Mouse (Mus musculus) Muller cell, postnatal 12 days (primary cell): ENCODE results near the gene Srrd.

Source experiments
- DNase-seq: peaks from one replicate; pipeline ENCODE4 v3.0.0-alpha.2; 2015; ENCODE audit errors: inconsistent ontology term

Srrd gene

GRCm38 (mm10) chr5:112342463-112343204 is at the start of gene Srrd, which contains the start of gene Hps4:
TSS of gene Srrd (minus strand) at chr5:112343040.
TSS of gene Hps4 (plus strand) at chr5:112343083.
- peak; percentile 75 for DNase-seq

GRCm38 (mm10) chr5:112391676-112392323 is 49.0 kb upstream of the Srrd start:
- DNase-seq, result no peak

- no peak for DNase-seq
These were observed 48.2 kb upstream of the Srrd start for GRCm38 (mm10) chr5:112391002-112391401.

DNA sequence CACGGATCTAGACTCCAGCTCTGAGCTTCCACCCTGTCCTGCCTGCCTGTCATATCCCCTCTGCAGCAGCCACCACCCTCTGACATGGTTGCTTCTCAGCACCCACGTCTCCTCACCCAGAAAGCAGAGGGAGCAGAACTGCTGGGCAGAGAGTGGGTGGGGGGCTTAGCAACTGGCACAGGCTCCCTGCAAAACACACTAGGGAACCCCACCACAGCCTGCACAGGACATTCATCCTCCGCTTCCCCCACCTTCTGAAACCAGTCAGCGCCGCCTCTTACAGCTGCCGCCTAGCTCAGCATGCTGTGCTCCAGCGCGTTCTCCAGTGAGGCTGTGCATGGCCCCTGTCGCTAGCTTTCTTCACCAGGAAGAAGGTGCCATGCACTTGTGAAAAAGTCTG is 46.5 kb upstream of the Srrd start:
- DNase-seq, result no peak

- DNase-seq, result no peak
These were observed 43.1 kb upstream of the Srrd start for GRCm38 (mm10) chr5:112385973-112386372.

GRCm38 (mm10) chr5:112384805-112385472 is 42.1 kb upstream of the Srrd start:
- DNase-seq, result no peak

DNA sequence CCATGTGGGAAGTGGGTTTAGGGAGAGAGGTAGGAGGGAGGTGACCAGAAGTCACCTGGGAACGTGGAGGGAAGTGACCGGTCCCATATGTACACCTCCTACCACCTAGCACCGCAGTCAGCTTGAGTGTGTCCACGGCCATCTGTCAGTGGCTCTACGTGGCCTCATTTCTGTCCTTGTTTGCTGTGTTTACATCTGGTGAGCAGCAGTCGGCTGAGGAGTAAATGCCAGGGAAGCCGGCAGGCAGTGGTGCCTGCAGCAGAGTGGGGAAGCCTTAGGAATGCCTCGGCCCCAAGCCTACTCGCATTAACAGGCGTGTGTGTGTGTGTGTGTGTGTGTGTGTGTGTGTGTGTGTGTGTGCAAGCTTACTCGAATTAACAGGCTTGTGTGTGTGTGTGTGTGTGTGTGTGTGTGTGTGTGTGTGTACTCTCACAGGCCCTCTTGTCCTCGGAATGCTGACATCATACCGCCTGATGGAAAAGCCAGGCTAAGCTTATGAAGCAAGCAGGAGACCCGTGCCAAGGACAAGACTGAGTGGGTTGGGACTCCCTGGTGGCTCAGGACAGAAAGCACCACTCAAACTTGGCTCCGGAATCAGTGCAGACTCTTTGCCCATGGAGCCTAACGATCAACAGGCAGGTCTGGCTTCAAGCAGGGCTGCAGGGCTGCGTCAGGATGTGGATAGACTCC is 39.9 kb upstream of the Srrd start:
- peak; percentile 62 for DNase-seq

- no peak for DNase-seq
These were observed 39.2 kb upstream of the Srrd start for GRCm38 (mm10) chr5:112382042-112382441.

- no peak for DNase-seq
These were observed 38.3 kb upstream of the Srrd start for GRCm38 (mm10) chr5:112381154-112381553.

- DNase-seq, result no peak
These were observed 35.9 kb upstream of the Srrd start for GRCm38 (mm10) chr5:112378716-112379115.

GRCm38 (mm10) chr5:112377380-112377779 is 34.5 kb upstream of the Srrd start:
- DNase-seq, result no peak

- no peak for DNase-seq
These were observed 33.3 kb upstream of the Srrd start for GRCm38 (mm10) chr5:112376111-112376510.

GRCm38 (mm10) chr5:112371933-112372332 is 29.1 kb upstream of the Srrd start:
- DNase-seq, result peak; percentile 22

GRCm38 (mm10) chr5:112370236-112370813 is 27.5 kb upstream of the Srrd start:
- no peak for DNase-seq

DNA sequence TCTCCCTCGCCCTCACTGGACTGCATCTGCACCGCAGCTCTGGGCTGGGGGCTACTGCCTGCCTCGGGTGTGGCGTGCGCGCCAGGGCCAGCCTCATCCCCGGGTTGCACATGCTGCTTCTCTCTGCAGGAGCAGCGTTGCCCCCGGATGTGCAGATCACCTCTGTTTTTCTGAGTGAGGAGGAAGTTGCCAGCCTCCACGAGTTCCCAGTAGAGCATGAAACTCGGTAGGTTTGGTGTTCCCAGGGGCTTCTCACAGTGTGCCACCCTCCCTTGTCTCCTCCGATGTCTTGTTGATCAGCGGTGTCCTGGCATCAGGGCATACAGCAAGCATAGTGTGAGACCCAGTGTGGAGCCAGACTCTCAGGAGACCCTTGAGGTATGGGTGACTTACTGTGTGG is 26.5 kb upstream of the Srrd start:
- DNase-seq, result no peak

- DNase-seq, result no peak
These were observed 25.8 kb upstream of the Srrd start for GRCm38 (mm10) chr5:112368666-112369065.

DNA sequence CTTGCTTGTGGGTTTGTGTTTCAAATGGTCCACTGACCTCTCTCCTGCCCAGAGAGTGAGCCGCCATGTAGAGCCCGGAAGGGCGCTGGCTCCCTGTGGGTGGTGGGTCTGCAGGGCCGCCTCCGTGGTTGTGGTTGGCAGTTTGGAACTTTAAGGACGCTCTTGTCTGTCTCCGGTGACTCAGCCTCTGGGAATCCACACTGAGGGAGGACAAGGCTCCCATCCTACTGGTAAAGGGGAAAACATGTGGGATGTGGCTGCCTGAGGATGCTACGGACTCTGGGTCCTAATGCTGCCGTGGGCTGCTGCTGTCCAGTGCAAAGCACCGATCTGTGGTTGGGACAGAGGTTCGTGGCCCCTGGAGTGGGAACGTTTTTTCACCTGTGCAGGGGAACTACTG is 25.1 kb upstream of the Srrd start:
- DNase-seq, result peak; percentile 83

- no peak for DNase-seq
These were observed 24.5 kb upstream of the Srrd start for GRCm38 (mm10) chr5:112367338-112367737.

DNA sequence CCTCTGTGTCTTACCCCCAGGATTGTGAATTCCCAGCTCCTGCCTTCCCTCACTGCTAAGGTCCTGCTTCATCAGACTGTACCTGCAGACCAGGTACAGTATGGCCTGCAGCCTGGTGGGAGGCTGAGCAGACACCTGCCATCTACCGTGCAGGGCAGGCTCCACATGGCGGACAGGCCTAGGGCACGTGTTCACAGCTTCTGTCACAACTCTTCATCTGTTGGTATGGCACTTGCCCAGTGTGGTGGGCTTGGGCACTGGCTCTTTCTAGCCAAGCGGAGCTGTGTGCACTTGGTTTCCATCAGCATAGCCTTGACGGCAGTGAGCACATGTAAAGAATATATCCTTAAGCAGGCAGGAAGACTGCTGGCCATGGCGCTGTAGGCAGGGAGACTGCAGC is 24.0 kb upstream of the Srrd start:
- no peak for DNase-seq

GRCm38 (mm10) chr5:112364184-112364797 is 21.5 kb upstream of the Srrd start:
- DNase-seq, result no peak

DNA sequence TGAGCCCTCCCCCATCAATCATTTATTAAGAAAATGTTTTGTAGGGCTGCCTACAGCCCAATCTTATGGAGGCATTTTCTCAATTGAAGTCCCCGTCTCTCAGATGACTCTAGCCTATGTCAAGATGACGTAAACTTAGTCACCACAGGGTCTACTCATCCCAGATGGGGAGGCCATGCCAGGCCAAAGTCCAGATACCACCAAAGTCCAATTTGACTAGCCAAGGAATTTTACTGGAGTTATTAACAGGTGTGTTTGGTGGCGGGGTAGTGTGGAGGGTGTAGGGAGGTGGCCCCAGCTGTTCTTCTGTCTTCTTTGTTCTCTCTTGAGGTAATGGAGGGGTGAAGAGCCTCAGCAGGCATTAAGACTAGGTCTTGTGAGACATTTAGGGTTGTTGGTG is 17.2 kb upstream of the Srrd start:
- no peak for DNase-seq
